Mouse (Mus musculus): ENCODE data around the gene Limch1. TPM values are rescaled to one million over a fixed set of nuclear protein-coding genes. Genes with fewer than 3 reads are reported as not detected.

Limch1 gene
- under 1 TPM; 0.20 to 0.24 TPM for total RNA-seq (2023)

DNA sequence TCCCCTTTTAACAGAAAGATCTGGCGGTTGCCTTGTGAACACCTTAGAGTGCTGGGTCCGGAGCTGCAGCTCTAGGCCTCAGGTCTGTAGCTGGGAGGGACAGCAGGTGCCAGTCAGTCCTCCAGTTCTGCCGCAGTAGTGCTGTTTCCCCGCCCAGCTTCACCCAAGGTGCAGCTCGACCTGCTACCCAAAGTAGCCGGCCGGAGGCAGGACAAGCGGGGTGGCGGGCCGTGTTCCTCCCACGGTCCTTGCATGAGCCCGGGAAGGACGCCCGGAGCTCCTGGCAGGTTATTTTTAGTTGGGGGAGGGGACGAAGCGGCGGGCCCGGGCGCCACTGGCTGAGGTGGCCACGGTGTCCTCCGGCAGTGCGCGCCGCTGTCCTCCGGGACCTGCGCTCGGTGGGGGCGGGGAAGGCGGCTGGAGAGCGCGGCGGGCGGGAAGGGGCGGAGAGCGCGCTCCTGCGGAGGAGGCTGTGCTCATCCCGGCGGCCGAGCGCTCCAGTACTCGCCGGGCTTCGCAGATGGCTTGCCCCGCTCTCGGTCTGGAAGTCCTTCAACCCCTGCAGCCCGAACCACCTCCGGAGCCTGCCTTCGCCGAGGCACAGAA is at the start of gene Limch1:
Gene Limch1 (plus strand): TSS at position 438 of the 606 bp plus-strand sequence.

DNA sequence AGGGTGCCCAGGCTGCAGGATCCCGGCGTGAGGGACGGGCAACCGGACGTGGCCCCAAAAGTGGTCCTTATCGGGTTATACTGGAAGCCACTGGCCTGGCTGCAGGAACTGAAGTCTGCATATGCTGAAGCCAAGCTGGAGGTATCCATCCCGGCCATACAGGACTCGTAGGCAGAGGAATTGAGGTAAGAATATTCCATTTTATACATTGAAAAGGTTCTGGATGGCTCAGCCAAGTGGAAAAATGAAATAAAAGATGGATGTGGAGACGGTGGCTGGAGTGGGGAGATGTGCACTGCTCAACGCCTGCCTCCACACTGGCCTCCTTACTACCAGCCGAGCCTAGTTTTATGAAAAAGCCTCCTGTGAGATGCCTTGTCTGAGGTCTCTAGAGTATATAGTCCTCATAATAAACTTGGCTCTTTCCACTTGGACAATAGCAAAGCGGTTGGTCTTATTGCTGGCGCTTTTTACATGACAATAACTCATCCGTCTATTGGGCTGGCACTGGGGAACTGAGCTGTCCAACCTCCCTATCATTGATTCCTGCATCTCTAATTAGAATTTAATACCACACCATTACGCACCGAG is 353.2 kb downstream of the Limch1 start, which contains the start of gene Phox2b:
Gene Phox2b (minus strand): TSS at position 569 of the 591 bp plus-strand sequence.

Other genes starting within 250 kb of the Limch1 start
- under 1 TPM; 0.53 to 0.64 TPM for gene Apbb2, start 127.0 kb upstream of the Limch1 start, total RNA-seq (2023)
- gene Uchl1, start 69.7 kb upstream of the Limch1 start, total RNA-seq (2023) = under 1 TPM in 1 of 2 experiments, not detected in 1; 0.73 TPM

Data from neutrophil, adult 59 days (primary cell).